Mouse (Mus musculus) heart, postnatal 0 days (tissue): Measurements from ENCODE around the gene Gdpd3. TPM values are rescaled to one million over a fixed set of nuclear protein-coding genes. Genes with fewer than 3 reads are reported as not detected.
A peak's percentile ranks its signal among the peaks of the same experiment; 100 is the strongest.

Experiments used
- ATAC-seq: fragments of 200-750 bp; cut with Nextera tagmentation; 2 replicates; pipeline ENCODE4 v1.8.0; 2017; ENCODE audit warnings: low read depth, moderate number of reproducible peaks, moderate library complexity; ENCODE audit not compliant: insufficient read depth
- DNase-seq: peaks from one replicate; pipeline ENCODE4 v3.0.0-alpha.2; 2016; ENCODE audit warnings: low spot score
- H3K27ac ChIP-seq: fragments of 300-500 bp; sonication (generic); 2 replicates; pipeline ENCODE4 v1.5.1; 2014; ENCODE audit warnings: low read depth, mild to moderate bottlenecking
- H3K27me3 ChIP-seq: fragments of 300-500 bp; sonication (generic); 2 replicates; pipeline ENCODE4 v1.6.1; 2014; ENCODE audit warnings: low read length, mixed read lengths; ENCODE audit not compliant: control insufficient read depth, insufficient read depth
- H3K36me3 ChIP-seq: fragments of 300-500 bp; sonication (generic); replicated peaks from 2 replicates; pipeline ENCODE4 v1.6.1; 2014; ENCODE audit warnings: low read length, mixed read lengths; ENCODE audit not compliant: control insufficient read depth, insufficient read depth
- H3K4me1 ChIP-seq: fragments of 300-500 bp; sonication (generic); 2 replicates; pipeline ENCODE4 v1.6.1; 2014; ENCODE audit warnings: antibody characterized with exemption; ENCODE audit not compliant: control insufficient read depth, insufficient read depth
- H3K4me2 ChIP-seq: fragments of 300-500 bp; sonication (generic); 2 replicates; pipeline ENCODE4 v1.6.1; 2014; ENCODE audit warnings: low read depth, mild to moderate bottlenecking, low read length, moderate library complexity
- H3K4me3 ChIP-seq: fragments of 300-500 bp; sonication (generic); 2 replicates; pipeline ENCODE4 v1.5.1; 2014; ENCODE audit warnings: low read depth, low read length
- H3K9ac ChIP-seq: fragments of 300-500 bp; sonication (generic); replicated peaks from 2 replicates; pipeline ENCODE4 v1.6.1; 2014; ENCODE audit warnings: low read depth, low read length, mixed read lengths
- H3K9me3 ChIP-seq: fragments of 300-500 bp; sonication (generic); replicated peaks from 2 replicates; pipeline ENCODE4 v1.6.1; 2016; ENCODE audit warnings: low read length; ENCODE audit not compliant: control insufficient read depth
- CTCF ChIP-seq: IDR thresholded peaks from 2 replicates; pipeline ENCODE4 v1.5.1; 2016; ENCODE audit warnings: antibody characterized with exemption, control low read depth, low read depth
- EP300 ChIP-seq: IDR thresholded peaks from 2 replicates; pipeline ENCODE4 v1.6.1; 2016; ENCODE audit warnings: antibody characterized with exemption, low read depth
- WGBS: fragments of 180-500 bp; shearing (Covaris S2); extraction: QIAGEN DNeasy Blood & Tissue Kit; methylation state at CpG from one replicate; pipeline ENCODE4 v1.1.7; 2014; 5-methylcytosine and 5-hydroxymethylcytosine counted together
- polyA plus RNA-seq: library from polyadenylated mRNA; unstranded; fragments of >200 nt; fragmentation: Nextera tagmentation; extraction: Ambion mirVana; gene quantifications from 2 replicates; pipeline ENCODE4 v1.2.1, GENCODE M21; 2015
- total RNA-seq: library from RNA; depleted of rRNA; stranded (reverse); fragments of >200 nt; gene quantifications from 2 replicates; pipeline ENCODE4 v1.2.3, GENCODE M21; 2014; ENCODE audit warnings: low replicate concordance

The Gdpd3 gene
- total and polyA plus RNA-seq, 2 experiments from 2014 or later: 0.77 to 7.9 TPM

DNA sequence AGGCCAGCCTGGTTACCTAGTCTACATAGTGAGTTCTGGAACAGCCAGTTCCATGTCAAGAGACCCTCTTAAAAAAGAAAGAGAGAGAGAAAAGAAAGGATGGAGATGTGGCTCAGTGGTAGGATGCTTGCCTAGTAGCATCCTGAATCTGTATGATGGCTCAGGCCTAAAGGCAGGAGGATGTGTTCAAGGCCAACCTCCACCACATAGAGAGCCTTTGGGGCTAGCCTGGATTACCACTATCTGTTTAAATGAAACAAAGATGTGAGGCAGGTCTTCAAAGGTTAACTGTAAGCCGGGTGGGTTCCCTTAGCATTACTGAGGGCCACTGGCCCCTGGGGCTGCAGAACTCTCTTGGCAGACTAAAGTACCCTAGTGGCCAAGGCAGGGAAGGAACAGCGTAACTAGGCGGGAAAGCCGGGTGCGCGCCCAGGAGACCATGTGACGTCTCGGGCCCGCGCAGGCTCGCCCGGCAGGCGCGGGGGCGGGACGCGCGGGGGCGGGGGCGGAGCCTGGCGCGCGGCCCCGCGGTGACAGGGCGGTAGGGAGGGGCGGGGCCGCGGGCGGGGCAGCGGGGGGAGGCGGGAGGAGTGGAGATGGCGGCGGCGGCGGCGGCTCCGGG is 7.0 kb upstream of the Gdpd3 start, which contains the start of gene Mapk3:
Gene Mapk3, plus strand, starts transcription at position 552 of the 622 bp plus-strand sequence.
- Histone ChIP-seq H3K9ac (peak within 1 kb of the TSS; percentile 87), H3K27me3 (no peaks in the 10 kb centered on the region), H3K9me3 (no peaks in the 10 kb centered on the region), H3K4me1 (peaks cover 13% of the 10 kb centered on the region; the same call in 1 of the 2 replicates), H3K27ac (peak within 1 kb of the TSS; percentile 94), H3K4me2 (peak within 1 kb of the TSS; percentile 91), H3K36me3 (peaks cover 14% of the 10 kb centered on the region), H3K4me3 (peak within 1 kb of the TSS; percentile 82)
- peak; percentile 75 for ATAC-seq
- peak; percentile 90 for DNase-seq
- WGBS: 4% methylated on average over 31 of the region's 38 CpGs
- TF ChIP-seq EP300: no peak
- TF ChIP-seq CTCF: peak; percentile 65

DNA sequence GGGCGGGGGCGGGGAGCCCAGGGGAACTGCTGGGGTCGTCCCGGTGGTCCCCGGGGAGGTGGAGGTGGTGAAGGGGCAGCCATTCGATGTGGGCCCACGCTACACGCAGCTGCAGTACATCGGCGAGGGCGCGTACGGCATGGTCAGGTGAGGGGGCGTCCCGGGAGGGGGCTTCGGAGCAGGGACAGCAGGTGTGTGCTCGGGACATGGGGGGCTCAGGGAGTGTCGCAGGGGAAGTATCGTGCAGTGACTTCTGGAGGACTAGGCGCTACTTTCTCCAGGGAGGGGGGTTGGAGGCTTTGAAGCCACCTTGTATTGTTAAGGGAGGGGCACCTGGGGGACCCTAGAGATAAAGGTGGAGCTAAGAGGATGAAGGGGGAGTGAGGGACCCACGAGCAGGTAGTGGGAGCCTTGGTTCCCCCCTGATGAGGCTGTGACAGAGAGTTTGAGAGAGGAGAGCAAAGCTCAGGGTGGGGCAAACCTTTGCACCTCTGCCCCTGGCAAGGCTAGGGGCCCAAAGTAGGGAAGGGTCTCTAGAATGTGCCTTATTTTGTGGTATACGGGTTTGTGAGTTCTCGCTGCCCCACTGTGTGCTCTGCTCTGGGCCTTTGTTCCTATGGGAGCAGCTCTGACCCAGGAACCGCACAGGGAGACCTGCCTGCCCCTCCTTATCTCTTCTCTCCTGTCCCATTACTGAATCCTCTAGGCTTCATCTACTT is 6.3 kb upstream of the Gdpd3 start:
- H3K4me3 ChIP-seq: peak overlapping the region; percentile 82
- no peak for TF ChIP-seq EP300
- ATAC-seq (peak; percentile 15), DNase-seq (no peak)
- peak overlapping the region; percentile 91 for H3K4me2 ChIP-seq
- H3K27ac ChIP-seq: peak overlapping the region; percentile 94
- peaks cover 13% of the 10 kb centered on the region; the same call in 1 of the 2 replicates for H3K4me1 ChIP-seq
- H3K36me3 ChIP-seq: peaks cover 21% of the 10 kb centered on the region
- WGBS: 2% methylated on average over 22 of the region's 24 CpGs
- no peaks in the 10 kb centered on the region for H3K9me3 ChIP-seq
- no peaks in the 10 kb centered on the region for H3K27me3 ChIP-seq
- peak overlapping the region; percentile 87 for H3K9ac ChIP-seq

DNA sequence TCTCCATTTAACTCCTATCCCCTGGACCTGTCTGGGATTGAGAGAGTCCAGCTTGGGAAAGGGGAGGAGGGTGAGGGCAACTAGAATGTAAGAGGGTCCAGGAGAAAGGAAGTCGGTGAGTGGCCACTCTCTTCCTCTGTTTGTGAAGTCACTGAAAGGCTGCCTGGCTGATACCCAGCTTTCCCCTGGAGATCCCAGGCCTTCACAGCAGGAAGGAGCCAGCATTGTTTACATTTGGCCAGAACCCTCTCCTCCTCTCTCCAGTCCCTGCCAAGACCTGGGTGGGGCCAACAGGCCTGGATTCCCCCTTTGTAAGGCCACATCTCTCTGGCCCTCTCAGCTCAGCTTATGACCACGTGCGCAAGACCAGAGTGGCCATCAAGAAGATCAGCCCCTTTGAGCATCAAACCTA is 5.7 kb upstream of the Gdpd3 start:
- H3K4me2 ChIP-seq: peak overlapping the region; percentile 91
- H3K4me3 ChIP-seq: peak overlapping the region; percentile 82
- no peaks in the 10 kb centered on the region for H3K9me3 ChIP-seq
- peak; percentile 74 for ATAC-seq
- H3K27me3 ChIP-seq: no peaks in the 10 kb centered on the region
- TF ChIP-seq CTCF (no peak), EP300 (peak; percentile 26; the same call in 1 of the 2 replicates)
- peaks cover 25% of the 10 kb centered on the region for H3K36me3 ChIP-seq
- peak; percentile 87 for DNase-seq
- 21% methylated on average over 3 of the region's 3 CpGs for WGBS
- H3K9ac ChIP-seq: peak overlapping the region; percentile 87
- peak overlapping the region; percentile 94 for H3K27ac ChIP-seq
- peaks cover 9% of the 10 kb centered on the region; the same call in 1 of the 2 replicates for H3K4me1 ChIP-seq

DNA sequence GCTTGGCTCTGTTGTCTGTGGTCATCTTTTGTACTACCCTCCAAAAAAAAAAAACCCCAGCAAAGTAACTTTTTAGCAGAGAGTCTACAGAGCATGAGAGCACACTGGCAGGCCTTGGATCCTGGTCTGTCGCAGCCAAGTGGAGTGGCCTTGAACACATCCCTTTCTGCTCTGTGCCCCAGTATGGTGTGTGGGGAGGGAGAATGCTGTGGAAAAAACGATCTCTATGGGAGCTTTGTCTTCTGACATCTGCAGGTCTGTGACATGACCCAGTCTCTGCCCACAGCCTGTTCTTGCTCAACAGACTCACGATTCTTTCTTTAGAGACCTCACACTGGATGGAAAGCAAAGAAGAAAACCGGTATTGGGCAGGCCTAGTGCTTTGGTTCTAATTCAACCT is 5.2 kb upstream of the Gdpd3 start:
- H3K9ac ChIP-seq: peak overlapping the region; percentile 87; the same call in 1 of the 2 replicates
- no peaks in the 10 kb centered on the region for H3K9me3 ChIP-seq
- peak overlapping the region; percentile 91 for H3K4me2 ChIP-seq
- ATAC-seq: no peak
- no peak for TF ChIP-seq CTCF
- no peak for TF ChIP-seq EP300
- no peaks in the 10 kb centered on the region for H3K27me3 ChIP-seq
- H3K36me3 ChIP-seq: peaks cover 31% of the 10 kb centered on the region
- H3K4me3 ChIP-seq: peak overlapping the region; percentile 82; the same call in 1 of the 2 replicates
- peaks cover 9% of the 10 kb centered on the region; the same call in 1 of the 2 replicates for H3K4me1 ChIP-seq
- peak overlapping the region; percentile 94 for H3K27ac ChIP-seq
- WGBS: 57% methylated on average over 4 of the region's 4 CpGs
- DNase-seq: no peak

DNA sequence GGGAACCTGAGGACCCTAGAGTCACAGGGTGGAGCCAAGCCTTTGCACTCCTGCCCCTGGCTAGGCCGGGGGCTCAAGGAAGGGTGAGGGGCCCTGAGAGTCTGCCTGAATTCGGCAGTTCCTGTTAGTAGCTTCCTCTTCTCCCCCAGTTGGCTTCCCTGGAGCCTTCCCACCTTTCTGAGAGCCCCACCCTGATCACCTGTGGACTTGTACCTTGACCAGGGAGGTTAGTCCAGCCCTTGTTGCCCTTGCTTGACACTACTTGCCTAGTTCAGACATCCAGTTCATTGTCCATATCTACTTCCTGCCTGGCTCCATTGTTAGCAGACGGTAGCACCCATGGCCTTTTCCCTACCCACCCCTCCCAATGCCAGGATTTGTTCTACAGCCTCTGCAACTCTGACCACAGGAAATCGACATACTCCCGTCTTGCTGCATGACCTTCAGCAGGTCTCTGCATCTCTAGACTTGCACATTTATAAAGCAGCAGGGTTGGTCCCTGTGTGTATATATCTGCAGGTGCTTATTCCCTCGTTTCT is 4.5 kb upstream of the Gdpd3 start:
- 58% methylated on average over 6 of the region's 6 CpGs for WGBS
- peaks cover 36% of the 10 kb centered on the region for H3K36me3 ChIP-seq
- H3K4me3 ChIP-seq: no peak overlapping the region
- H3K4me1 ChIP-seq: peaks cover 9% of the 10 kb centered on the region; the same call in 1 of the 2 replicates
- ATAC-seq (no peak), DNase-seq (no peak)
- H3K27me3 ChIP-seq: no peaks in the 10 kb centered on the region
- TF ChIP-seq EP300 (no peak), CTCF (no peak)
- peak overlapping the region; percentile 94 for H3K27ac ChIP-seq
- H3K4me2 ChIP-seq: peak overlapping the region; percentile 91; the same call in 1 of the 2 replicates
- no peak overlapping the region for H3K9ac ChIP-seq
- no peaks in the 10 kb centered on the region for H3K9me3 ChIP-seq
